Mouse (Mus musculus) brain, embryonic 14.5 days (tissue): ENCODE data around the gene Lin37.

Source experiments
- CTCF ChIP-seq: fragments of 200-500 bp; IDR thresholded peaks from 2 replicates; pipeline ENCODE4 v1.5.1; 2012; ENCODE audit warnings: inconsistent platforms, mild to moderate bottlenecking, moderate library complexity, borderline replicate concordance; ENCODE audit not compliant: insufficient read depth, insufficient read length; ENCODE audit errors: extremely low read depth
- POLR2A ChIP-seq: fragments of 200-500 bp; IDR thresholded peaks from 2 replicates; pipeline ENCODE4 v1.6.1; 2012; ENCODE audit warnings: mild to moderate bottlenecking, inconsistent platforms, borderline replicate concordance; ENCODE audit not compliant: poor library complexity, insufficient read depth, insufficient read length, severe bottlenecking; ENCODE audit errors: extremely low read depth

- TF ChIP-seq CTCF (no peak), POLR2A (no peak)
Measured at GRCm38 (mm10) chr7:30557901-30558514, 1.6 kb downstream of the Lin37 start.
